Mouse (Mus musculus): ENCODE measurements around the gene Fbxo2.

GRCm38 (mm10) chr4:148164461-148164860 lies 4.0 kb downstream of the Fbxo2 start:
- TF ChIP-seq CTCF (IDR thresholded peaks at IDR 0.05; ENCODE audit: extremely low read depth, insufficient read depth, insufficient read length, insufficient replicate concordance) (no peak), POLR2A (IDR thresholded peaks at IDR 0.05; ENCODE audit: low read depth, low read length) (no peak)
